Mouse (Mus musculus): ENCODE results near the gene 4930452B06Rik. TPM values are rescaled to one million over a fixed set of nuclear protein-coding genes. Genes with fewer than 3 reads are reported as not detected.

Gene 4930452B06Rik
- 12.3 and 13.4 TPM in 2 replicates for polyA plus RNA-seq (2014; fragmentation: Nextera tagmentation; extraction: Ambion mirVana)

GRCm38 (mm10) chr14:8665636-8666411 lies at the start of gene 4930452B06Rik:
4930452B06Rik (minus strand) TSS chr14:8666240.
- peak; percentile 95 for ATAC-seq (ENCODE audit: insufficient number of reproducible peaks, low FRiP score, low TSS enrichment, low read depth)
- peak; percentile 89 for DNase-seq (ENCODE audit: low spot score)
- Histone ChIP-seq H3K9me3 (ENCODE audit: control insufficient read depth, low read length) (no peaks in the 10 kb centered on the region), H3K4me3 (ENCODE audit: low read depth, low read length) (peak within 1 kb of the TSS; percentile 64), H3K27ac (replicated peaks; ENCODE audit: low read depth, low read length) (0 out of 2 replicates have a peak within 1 kb of the TSS, but pooled peaks have one; percentile 47), H3K9ac (ENCODE audit: low read length) (peak within 1 kb of the TSS; percentile 89), H3K27me3 (ENCODE audit: control insufficient read depth, insufficient read depth, low read length) (no peaks in the 10 kb centered on the region), H3K4me1 (ENCODE audit: control insufficient read depth, insufficient read depth, low read length) (no peaks in the 10 kb centered on the region), H3K4me2 (ENCODE audit: low read depth, severe bottlenecking) (peak within 1 kb of the TSS; percentile 72), H3K36me3 (ENCODE audit: control insufficient read depth, insufficient read depth, low read length) (no peaks in the 10 kb centered on the region)
- WGBS: under 1% methylated on average over 45 of the region's 45 CpGs

GRCm38 (mm10) chr14:8712674-8713073 lies 46.6 kb upstream of the 4930452B06Rik start:
- Histone ChIP-seq H3K4me3 (ENCODE audit: low read depth, low read length) (no peak overlapping the region), H3K9ac (ENCODE audit: low read length) (no peak overlapping the region), H3K36me3 (ENCODE audit: control insufficient read depth, insufficient read depth, low read length) (no peaks in the 10 kb centered on the region), H3K27ac (replicated peaks; ENCODE audit: low read depth, low read length) (no peak overlapping the region), H3K4me2 (ENCODE audit: low read depth, severe bottlenecking) (no peak overlapping the region), H3K9me3 (ENCODE audit: control insufficient read depth, low read length) (no peaks in the 10 kb centered on the region), H3K4me1 (ENCODE audit: control insufficient read depth, insufficient read depth, low read length) (no peaks in the 10 kb centered on the region), H3K27me3 (ENCODE audit: control insufficient read depth, insufficient read depth, low read length) (no peaks in the 10 kb centered on the region)
- WGBS: 94% methylated on average over 4 of the region's 4 CpGs
- no peak for ATAC-seq (ENCODE audit: insufficient number of reproducible peaks, low FRiP score, low TSS enrichment, low read depth)
- DNase-seq (ENCODE audit: low spot score): no peak

DNA sequence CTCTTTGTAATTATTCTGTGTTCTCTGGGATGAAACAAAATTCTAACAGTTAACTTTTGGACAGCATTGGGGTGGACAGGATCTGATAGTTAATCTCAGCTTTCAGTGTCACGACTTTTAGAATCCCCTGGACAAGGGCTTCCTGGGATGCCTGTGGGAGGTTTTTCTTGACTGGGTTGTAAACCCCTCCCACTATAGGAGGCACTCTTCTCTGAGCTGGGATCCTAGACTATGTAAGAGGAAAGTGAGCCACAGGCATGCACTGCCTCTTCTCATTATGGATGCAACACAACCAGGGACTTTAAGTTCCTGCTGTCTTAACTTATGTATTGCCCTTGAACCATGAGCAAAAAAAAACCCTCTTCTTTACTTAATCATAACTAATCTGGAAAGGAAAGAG lies 23.4 kb upstream of the 4930452B06Rik start:
- H3K4me3 ChIP-seq (ENCODE audit: low read depth, low read length): no peak overlapping the region
- DNase-seq (ENCODE audit: low spot score) (no peak), ATAC-seq (ENCODE audit: insufficient number of reproducible peaks, low FRiP score, low TSS enrichment, low read depth) (no peak)
- H3K36me3 ChIP-seq (ENCODE audit: control insufficient read depth, insufficient read depth, low read length): no peaks in the 10 kb centered on the region
- H3K4me2 ChIP-seq (ENCODE audit: low read depth, severe bottlenecking): no peak overlapping the region
- 7% methylated on average over 1 of the region's 1 CpGs for WGBS
- no peak overlapping the region for H3K9ac ChIP-seq (ENCODE audit: low read length)
- no peak overlapping the region for H3K27ac ChIP-seq (replicated peaks; ENCODE audit: low read depth, low read length)
- no peaks in the 10 kb centered on the region for H3K27me3 ChIP-seq (ENCODE audit: control insufficient read depth, insufficient read depth, low read length)
- no peaks in the 10 kb centered on the region for H3K9me3 ChIP-seq (ENCODE audit: control insufficient read depth, low read length)
- H3K4me1 ChIP-seq (ENCODE audit: control insufficient read depth, insufficient read depth, low read length): no peaks in the 10 kb centered on the region

GRCm38 (mm10) chr14:8688462-8688861 lies 22.4 kb upstream of the 4930452B06Rik start:
- H3K9ac ChIP-seq (ENCODE audit: low read length): no peak overlapping the region
- no peaks in the 10 kb centered on the region for H3K4me1 ChIP-seq (ENCODE audit: control insufficient read depth, insufficient read depth, low read length)
- H3K27me3 ChIP-seq (ENCODE audit: control insufficient read depth, insufficient read depth, low read length): no peaks in the 10 kb centered on the region
- ATAC-seq (ENCODE audit: insufficient number of reproducible peaks, low FRiP score, low TSS enrichment, low read depth) (no peak), DNase-seq (ENCODE audit: low spot score) (no peak)
- no peak overlapping the region for H3K27ac ChIP-seq (replicated peaks; ENCODE audit: low read depth, low read length)
- H3K36me3 ChIP-seq (ENCODE audit: control insufficient read depth, insufficient read depth, low read length): no peaks in the 10 kb centered on the region
- no peaks in the 10 kb centered on the region for H3K9me3 ChIP-seq (ENCODE audit: control insufficient read depth, low read length)
- WGBS: 84% methylated on average over 1 of the region's 1 CpGs
- H3K4me2 ChIP-seq (ENCODE audit: low read depth, severe bottlenecking): no peak overlapping the region
- H3K4me3 ChIP-seq (ENCODE audit: low read depth, low read length): no peak overlapping the region

DNA sequence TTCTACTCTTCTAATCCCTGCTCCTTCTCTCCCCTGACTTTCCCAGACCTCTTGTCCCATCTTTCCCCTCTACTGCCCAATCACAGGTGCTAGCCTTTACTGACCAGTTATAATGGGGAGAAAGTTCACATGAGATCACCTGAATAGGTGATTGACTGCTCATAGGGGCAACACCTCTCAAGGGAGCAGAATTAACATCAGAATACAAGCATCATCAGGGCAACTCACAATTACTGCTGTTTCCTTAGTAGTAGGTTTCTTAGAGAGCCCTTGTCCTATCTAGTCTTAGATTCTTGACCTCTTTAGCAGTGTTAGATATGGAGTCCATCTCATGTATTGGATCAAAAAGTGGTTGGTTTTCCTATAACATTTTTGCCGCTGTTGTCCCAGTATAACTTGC lies 20.1 kb upstream of the 4930452B06Rik start:
- WGBS: 94% methylated on average over 1 of the region's 1 CpGs
- H3K9ac ChIP-seq (ENCODE audit: low read length): no peak overlapping the region
- no peaks in the 10 kb centered on the region for H3K4me1 ChIP-seq (ENCODE audit: control insufficient read depth, insufficient read depth, low read length)
- ATAC-seq (ENCODE audit: insufficient number of reproducible peaks, low FRiP score, low TSS enrichment, low read depth) (no peak), DNase-seq (ENCODE audit: low spot score) (no peak)
- H3K9me3 ChIP-seq (ENCODE audit: control insufficient read depth, low read length): no peaks in the 10 kb centered on the region
- H3K4me2 ChIP-seq (ENCODE audit: low read depth, severe bottlenecking): no peak overlapping the region
- H3K4me3 ChIP-seq (ENCODE audit: low read depth, low read length): no peak overlapping the region
- H3K27ac ChIP-seq (replicated peaks; ENCODE audit: low read depth, low read length): no peak overlapping the region
- H3K27me3 ChIP-seq (ENCODE audit: control insufficient read depth, insufficient read depth, low read length): no peaks in the 10 kb centered on the region
- H3K36me3 ChIP-seq (ENCODE audit: control insufficient read depth, insufficient read depth, low read length): no peaks in the 10 kb centered on the region

- Histone ChIP-seq H3K36me3 (ENCODE audit: control insufficient read depth, insufficient read depth, low read length) (no peaks in the 10 kb centered on the region), H3K4me3 (ENCODE audit: low read depth, low read length) (no peak overlapping the region), H3K9ac (ENCODE audit: low read length) (no peak overlapping the region), H3K27ac (replicated peaks; ENCODE audit: low read depth, low read length) (no peak overlapping the region), H3K27me3 (ENCODE audit: control insufficient read depth, insufficient read depth, low read length) (no peaks in the 10 kb centered on the region), H3K4me2 (ENCODE audit: low read depth, severe bottlenecking) (no peak overlapping the region), H3K4me1 (ENCODE audit: control insufficient read depth, insufficient read depth, low read length) (no peaks in the 10 kb centered on the region), H3K9me3 (ENCODE audit: control insufficient read depth, low read length) (no peaks in the 10 kb centered on the region)
- 93% methylated on average over 4 of the region's 4 CpGs for WGBS
- ATAC-seq (ENCODE audit: insufficient number of reproducible peaks, low FRiP score, low TSS enrichment, low read depth) (no peak), DNase-seq (ENCODE audit: low spot score) (no peak)
Observed at GRCm38 (mm10) chr14:8679896-8680295, 13.9 kb upstream of the 4930452B06Rik start.

DNA sequence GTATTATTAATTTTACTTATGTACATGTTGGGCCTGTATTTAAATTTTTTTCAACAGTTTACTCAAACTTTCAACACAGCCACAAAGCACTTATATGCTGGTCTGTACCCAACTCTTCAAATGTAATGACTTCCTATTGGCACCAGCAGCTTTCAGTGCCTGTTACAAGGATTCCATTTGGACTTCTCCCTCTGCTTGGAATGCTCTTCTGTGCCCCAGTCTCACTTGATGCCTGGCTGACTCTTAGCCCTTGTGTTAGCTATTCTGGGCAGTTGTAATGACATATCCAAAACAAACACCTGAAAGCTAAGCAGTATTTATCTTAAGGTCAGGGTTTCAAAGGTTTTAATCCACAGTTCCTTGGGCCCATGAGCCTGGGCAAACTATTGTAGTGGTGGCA lies 5.7 kb downstream of the 4930452B06Rik start:
- no peak overlapping the region for H3K4me2 ChIP-seq (ENCODE audit: low read depth, severe bottlenecking)
- H3K4me1 ChIP-seq (ENCODE audit: control insufficient read depth, insufficient read depth, low read length): no peaks in the 10 kb centered on the region
- ATAC-seq (ENCODE audit: insufficient number of reproducible peaks, low FRiP score, low TSS enrichment, low read depth): no peak
- no peak for DNase-seq (ENCODE audit: low spot score)
- no peaks in the 10 kb centered on the region for H3K27me3 ChIP-seq (ENCODE audit: control insufficient read depth, insufficient read depth, low read length)
- no peak overlapping the region for H3K4me3 ChIP-seq (ENCODE audit: low read depth, low read length)
- H3K9ac ChIP-seq (ENCODE audit: low read length): no peak overlapping the region
- H3K36me3 ChIP-seq (ENCODE audit: control insufficient read depth, insufficient read depth, low read length): no peaks in the 10 kb centered on the region
- H3K27ac ChIP-seq (replicated peaks; ENCODE audit: low read depth, low read length): no peak overlapping the region
- no peaks in the 10 kb centered on the region for H3K9me3 ChIP-seq (ENCODE audit: control insufficient read depth, low read length)

- Histone ChIP-seq H3K4me3 (ENCODE audit: low read depth, low read length) (no peak overlapping the region), H3K9me3 (ENCODE audit: control insufficient read depth, low read length) (no peaks in the 10 kb centered on the region), H3K4me2 (ENCODE audit: low read depth, severe bottlenecking) (no peak overlapping the region), H3K36me3 (ENCODE audit: control insufficient read depth, insufficient read depth, low read length) (no peaks in the 10 kb centered on the region), H3K27me3 (ENCODE audit: control insufficient read depth, insufficient read depth, low read length) (no peaks in the 10 kb centered on the region), H3K9ac (ENCODE audit: low read length) (no peak overlapping the region), H3K27ac (replicated peaks; ENCODE audit: low read depth, low read length) (no peak overlapping the region), H3K4me1 (ENCODE audit: control insufficient read depth, insufficient read depth, low read length) (no peaks in the 10 kb centered on the region)
- ATAC-seq (ENCODE audit: insufficient number of reproducible peaks, low FRiP score, low TSS enrichment, low read depth) (no peak), DNase-seq (ENCODE audit: low spot score) (no peak)
- WGBS: 75% methylated on average over 9 of the region's 9 CpGs
Observed at GRCm38 (mm10) chr14:8641650-8642279, 24.3 kb downstream of the 4930452B06Rik start.
